Mouse (Mus musculus) E14TG2a.4 (cell line): Measurements from ENCODE around the gene Rgs13.

Experiments used
- CTCF ChIP-seq: conservative IDR thresholded peaks from 2 replicates; pipeline ENCODE4 v1.5.1; 2014; ENCODE audit warnings: low read length
- NANOG ChIP-seq: IDR thresholded peaks from 2 replicates; pipeline ENCODE4 v1.6.1; 2014; ENCODE audit warnings: borderline replicate concordance, low read length, mixed read lengths
- POU5F1 ChIP-seq: IDR thresholded peaks from 2 replicates; pipeline ENCODE4 v1.6.1; 2014; ENCODE audit warnings: low read length, borderline replicate concordance

GRCm38 (mm10) chr1:144166897-144167296 is 10.3 kb downstream of the Rgs13 start:
- no peak for TF ChIP-seq CTCF
- no peak for TF ChIP-seq NANOG
- TF ChIP-seq POU5F1, result no peak
